Mouse (Mus musculus): Measurements from ENCODE around the gene Polr3c. TPM values are rescaled to one million over a fixed set of nuclear protein-coding genes. Genes with fewer than 3 reads are reported as not detected.
"Not testable (repeated sequence)": the region's sequence is repeated elsewhere in the genome, so short reads cannot be mapped to it uniquely, and the experiment has no call there.

Gene Polr3c
- 10 to 100 TPM; 23.2 to 24.3 TPM for total RNA-seq (2021)
- long read RNA-seq, experiment 1, transcript Polr3c-201 (15 exons, 2,390 nt): major isoform, 20 of 27 reads
- long read RNA-seq, experiment 1, partial matches to known transcripts: 1 of 27 reads
- long read RNA-seq, experiment 1, other reads (novel, unspliced or antisense): 2 of 27 reads
- long read RNA-seq, experiment 2, transcript Polr3c-201 (15 exons, 2,390 nt): major isoform, 29 of 40 reads
- long read RNA-seq, experiment 2, partial matches to known transcripts: 3 of 40 reads
- long read RNA-seq, experiment 2, other reads (novel, unspliced or antisense): 7 of 40 reads

GRCm38 (mm10) chr3:96727343-96727827, at the start of gene Polr3c, which contains the start of gene Rnf115:
Gene Polr3c (minus strand): TSS chr3:96727628.
Gene Rnf115 (plus strand): TSS chr3:96727664.
- Histone ChIP-seq H3K4me3 (peak within 1 kb of the TSS; percentile 98), H3K27ac (peak within 1 kb of the TSS; percentile 97)
- peak; percentile 99 for DNase-seq
- intact Hi-C loops (cut with DNase I): no loop called here
- no peak for TF ChIP-seq CTCF (IDR thresholded peaks at IDR 0.05)

GRCm38 (mm10) chr3:96777120-96777519, 49.7 kb upstream of the Polr3c start:
- intact Hi-C loops (cut with DNase I): no loop called here
- TF ChIP-seq CTCF (IDR thresholded peaks at IDR 0.05): no peak
- Histone ChIP-seq H3K4me3 (no peak overlapping the region), H3K27ac (no peak overlapping the region)
- DNase-seq: no peak

- Histone ChIP-seq H3K27ac (peak overlapping the region; percentile 71), H3K4me3 (no peak overlapping the region)
- DNase-seq: peak; percentile 44
- TF ChIP-seq CTCF (IDR thresholded peaks at IDR 0.05): peak; percentile 23; the same call in 1 of the 2 replicates
- intact Hi-C loops (cut with DNase I): loop anchor here (5.0 kb wide), 1 partner anchor 36 kb away; no protein-coding TSS in a partner anchor
Measured at GRCm38 (mm10) chr3:96772949-96773348, 45.5 kb upstream of the Polr3c start.

GRCm38 (mm10) chr3:96769971-96770370, 42.5 kb upstream of the Polr3c start:
- no peak for TF ChIP-seq CTCF (IDR thresholded peaks at IDR 0.05)
- Histone ChIP-seq H3K4me3 (no peak overlapping the region), H3K27ac (peak overlapping the region; percentile 10; the same call in 1 of the 2 replicates)
- no peak for DNase-seq
- intact Hi-C loops (cut with DNase I): loop anchor here (5.0 kb wide), 1 partner anchor 33 kb away; no protein-coding TSS in a partner anchor

GRCm38 (mm10) chr3:96764528-96764927, 37.1 kb upstream of the Polr3c start:
- no peak for TF ChIP-seq CTCF (IDR thresholded peaks at IDR 0.05)
- DNase-seq: no peak
- Histone ChIP-seq H3K27ac (peak overlapping the region; percentile 31; the same call in 1 of the 2 replicates), H3K4me3 (no peak overlapping the region)
- intact Hi-C loops (cut with DNase I): no loop called here

GRCm38 (mm10) chr3:96759695-96760094, 32.3 kb upstream of the Polr3c start:
- peak; percentile 49 for DNase-seq
- no peak for TF ChIP-seq CTCF (IDR thresholded peaks at IDR 0.05)
- Histone ChIP-seq H3K27ac (peak overlapping the region; percentile 90), H3K4me3 (peak overlapping the region; percentile 77)
- intact Hi-C loops (cut with DNase I): no loop called here

- no peak for TF ChIP-seq CTCF (IDR thresholded peaks at IDR 0.05)
- Histone ChIP-seq H3K4me3 (peak overlapping the region; percentile 77), H3K27ac (peak overlapping the region; percentile 90)
- intact Hi-C loops (cut with DNase I): loop anchor here (2.0 kb wide), 1 partner anchor 19 kb away; no protein-coding TSS in a partner anchor
- DNase-seq: peak; percentile 85
Measured at GRCm38 (mm10) chr3:96757691-96758090, 30.3 kb upstream of the Polr3c start.

GRCm38 (mm10) chr3:96755935-96756334, 28.5 kb upstream of the Polr3c start:
- H3K4me3 ChIP-seq: no peak overlapping the region
- TF ChIP-seq CTCF (IDR thresholded peaks at IDR 0.05): no peak
- intact Hi-C loops (cut with DNase I): loop anchor here (2.0 kb wide), 1 partner anchor 17 kb away; no protein-coding TSS in a partner anchor

GRCm38 (mm10) chr3:96746829-96747228, 19.4 kb upstream of the Polr3c start:
- TF ChIP-seq CTCF (IDR thresholded peaks at IDR 0.05): no peak
- intact Hi-C loops (cut with DNase I): no loop called here
- DNase-seq: no peak
- no peak overlapping the region for H3K4me3 ChIP-seq
- no peak overlapping the region for H3K27ac ChIP-seq

More at GRCm38 (mm10) chr3:96755935-96756334, 28.5 kb upstream of the Polr3c start:
- DNase-seq: no peak
- peak overlapping the region; percentile 4; the same call in 1 of the 2 replicates for H3K27ac ChIP-seq

- H3K4me3 ChIP-seq: no peak overlapping the region
- no peak for TF ChIP-seq CTCF (IDR thresholded peaks at IDR 0.05)
- intact Hi-C loops (cut with DNase I): no loop called here
- H3K27ac ChIP-seq: no peak overlapping the region
- DNase-seq: no peak
Measured at GRCm38 (mm10) chr3:96744348-96744747, 16.9 kb upstream of the Polr3c start.

- DNase-seq; intact Hi-C loops (cut with DNase I); H3K4me3 ChIP-seq; H3K27ac ChIP-seq: not testable (repeated sequence)
Measured at GRCm38 (mm10) chr3:96740279-96740678, 12.9 kb upstream of the Polr3c start.

GRCm38 (mm10) chr3:96737995-96738394, 10.6 kb upstream of the Polr3c start:
- DNase-seq: peak; percentile 34
- peak overlapping the region; percentile 62 for H3K27ac ChIP-seq
- no peak overlapping the region for H3K4me3 ChIP-seq
- intact Hi-C loops (cut with DNase I): loop anchor here (2.0 to 5.0 kb wide), 2 partner anchors 19 to 34 kb away; no protein-coding TSS in a partner anchor
- TF ChIP-seq CTCF (IDR thresholded peaks at IDR 0.05): peak; percentile 61
